Mouse (Mus musculus) MEL (cell line): ENCODE data around the gene Kif5c. TPM values are rescaled to one million over a fixed set of nuclear protein-coding genes. Genes with fewer than 3 reads are reported as not detected.

Source experiments
- DNase-seq: peaks from one replicate; pipeline ENCODE4 v3.0.0; 2011; ENCODE audit warnings: low read depth, low spot score
- H3K27ac ChIP-seq: 2 replicates; pipeline ENCODE4 v1.5.1; 2012; ENCODE audit warnings: low read depth, mild to moderate bottlenecking, control low read depth, low read length, moderate library complexity; ENCODE audit not compliant: control insufficient read depth
- H3K27me3 ChIP-seq, 2 experiments: fragments of 150-350 bp in 1 of 2; sonication (generic) in 1 of 2; 2 replicates each; pipeline ENCODE4 v1.6.1; 2012; ENCODE audit warnings: low read length in 2 of 2, mild to moderate bottlenecking in 2 of 2, improper control_type of control experiment in 1 of 2, moderate library complexity in 1 of 2; ENCODE audit not compliant: insufficient read depth in 2 of 2, control insufficient read depth in 1 of 2
- H3K36me3 ChIP-seq, 2 experiments: 2 replicates each; pipeline ENCODE4 v1.6.1; 2012 to 2014; ENCODE audit warnings: low read length in 2 of 2, improper control_type of control experiment in 1 of 2, inconsistent platforms in 1 of 2, mild to moderate bottlenecking in 1 of 2; ENCODE audit not compliant: insufficient read depth in 2 of 2, control insufficient read depth in 1 of 2
- H3K4me1 ChIP-seq, 2 experiments: fragments of 150-350 bp in 1 of 2; sonication (generic) in 1 of 2; 2 replicates each; pipeline ENCODE4 v1.6.1; 2012; ENCODE audit warnings: low read length in 2 of 2, improper control_type of control experiment in 1 of 2, mild to moderate bottlenecking in 1 of 2; ENCODE audit not compliant: insufficient read depth in 2 of 2, control insufficient read depth in 1 of 2
- H3K4me3 ChIP-seq, 2 experiments: fragments of 150-350 bp in 1 of 2; sonication (generic) in 1 of 2; 2 replicates each; pipeline ENCODE4 v1.5.1; 2012; ENCODE audit warnings: low read depth in 2 of 2, low read length in 2 of 2, mild to moderate bottlenecking in 2 of 2, moderate library complexity in 2 of 2, control low read depth in 1 of 2, improper control_type of control experiment in 1 of 2; ENCODE audit not compliant: control insufficient read depth in 1 of 2, insufficient read depth in 1 of 2
- H3K79me2 ChIP-seq: 2 replicates; pipeline ENCODE4 v1.6.1; 2012; ENCODE audit warnings: mild to moderate bottlenecking, low read length, moderate library complexity; ENCODE audit not compliant: control insufficient read depth, poor library complexity, insufficient read depth
- H3K9ac ChIP-seq: 2 replicates; pipeline ENCODE4 v1.6.1; 2012; ENCODE audit warnings: low read depth, mild to moderate bottlenecking, control low read depth, low read length, moderate library complexity; ENCODE audit not compliant: control insufficient read depth, poor library complexity, severe bottlenecking
- H3K9me3 ChIP-seq: fragments of 150-350 bp; sonication (generic); replicated peaks from 2 replicates; pipeline ENCODE4 v1.6.1; 2012; ENCODE audit warnings: mild to moderate bottlenecking, low read length, improper control_type of control experiment, moderate library complexity; ENCODE audit not compliant: insufficient read depth
- BHLHE40 ChIP-seq: IDR thresholded peaks from 2 replicates; pipeline ENCODE4 v1.6.1; 2012; ENCODE audit warnings: low read depth, mild to moderate bottlenecking, inconsistent platforms, low read length, improper control_type of control experiment, borderline replicate concordance
- CHD1 ChIP-seq: IDR thresholded peaks from 2 replicates; pipeline ENCODE4 v1.6.1; 2012; ENCODE audit warnings: low read depth, mild to moderate bottlenecking, inconsistent platforms, low read length, improper control_type of control experiment
- ELF1 ChIP-seq: IDR thresholded peaks from 2 replicates; pipeline ENCODE4 v1.6.1; 2014; ENCODE audit warnings: low read depth, mild to moderate bottlenecking, inconsistent platforms, low read length, improper control_type of control experiment, moderate library complexity
- EP300 ChIP-seq, 2 experiments: IDR thresholded peaks; 2 replicates each; pipeline ENCODE4 v1.6.1; 2011; ENCODE audit warnings: improper control_type of control experiment in 2 of 2, low read length in 2 of 2, low read depth in 1 of 2, mild to moderate bottlenecking in 1 of 2
- HCFC1 ChIP-seq: IDR thresholded peaks from 2 replicates; pipeline ENCODE4 v1.6.1; 2012; ENCODE audit warnings: low read depth, mild to moderate bottlenecking, inconsistent platforms, low read length, improper control_type of control experiment, moderate library complexity
- KAT2A ChIP-seq: conservative IDR thresholded peaks from 2 replicates; pipeline ENCODE4 v1.6.1; 2012; ENCODE audit warnings: low read depth, low read length, improper control_type of control experiment, inconsistent platforms
- MAFK ChIP-seq: IDR thresholded peaks from 2 replicates; pipeline ENCODE4 v1.6.1; 2011; ENCODE audit warnings: low read depth, mild to moderate bottlenecking, low read length, improper control_type of control experiment, borderline replicate concordance
- MEF2A ChIP-seq: IDR thresholded peaks from 2 replicates; pipeline ENCODE4 v1.6.1; 2014; ENCODE audit warnings: low read depth, mild to moderate bottlenecking, inconsistent platforms, low read length, improper control_type of control experiment; ENCODE audit not compliant: poor library complexity, insufficient replicate concordance, severe bottlenecking; ENCODE audit errors: extremely low read depth
- MXI1 ChIP-seq: IDR thresholded peaks from 2 replicates; pipeline ENCODE4 v1.6.1; 2011; ENCODE audit warnings: mild to moderate bottlenecking, low read depth, low read length, improper control_type of control experiment
- MYB ChIP-seq: IDR thresholded peaks from 2 replicates; pipeline ENCODE4 v1.6.1; 2011; ENCODE audit warnings: mild to moderate bottlenecking, low read depth, low read length, improper control_type of control experiment
- MYC ChIP-seq: IDR thresholded peaks from 2 replicates; pipeline ENCODE4 v1.6.1; 2011; ENCODE audit warnings: low read depth, mild to moderate bottlenecking, low read length, improper control_type of control experiment, moderate library complexity
- NELFE ChIP-seq: IDR thresholded peaks from 2 replicates; pipeline ENCODE4 v1.6.1; 2011; ENCODE audit warnings: low read depth, low read length, improper control_type of control experiment
- NRF1 ChIP-seq: IDR thresholded peaks from 2 replicates; pipeline ENCODE4 v1.6.1; 2014; ENCODE audit warnings: low read depth, mild to moderate bottlenecking, inconsistent platforms, low read length, improper control_type of control experiment, moderate library complexity; ENCODE audit not compliant: poor library complexity, insufficient read depth, severe bottlenecking
- POLR2A ChIP-seq, 2 experiments: IDR thresholded peaks; 2 replicates each; pipeline ENCODE4 v1.6.1; 2011 to 2012; ENCODE audit warnings: low read length in 2 of 2, mild to moderate bottlenecking in 2 of 2, control low read depth in 1 of 2, improper control_type of control experiment in 1 of 2, low read depth in 1 of 2, moderate library complexity in 1 of 2; ENCODE audit not compliant: control insufficient read depth in 1 of 2, insufficient read depth in 1 of 2, poor library complexity in 1 of 2
- POLR2AphosphoS5 ChIP-seq: IDR thresholded peaks from 2 replicates; pipeline ENCODE4 v1.6.1; 2012; ENCODE audit warnings: low read depth, borderline replicate concordance, mild to moderate bottlenecking, inconsistent platforms, low read length, moderate library complexity, mixed read lengths
- RAD21 ChIP-seq: IDR thresholded peaks from 2 replicates; pipeline ENCODE4 v1.6.1; 2011; ENCODE audit warnings: mild to moderate bottlenecking, low read depth, low read length, improper control_type of control experiment
- RCOR1 ChIP-seq: IDR thresholded peaks from 2 replicates; pipeline ENCODE4 v1.6.1; 2012; ENCODE audit warnings: low read depth, mild to moderate bottlenecking, inconsistent platforms, low read length, improper control_type of control experiment
- SIN3A ChIP-seq: IDR thresholded peaks from 2 replicates; pipeline ENCODE4 v1.6.1; 2012; ENCODE audit warnings: low read length, improper control_type of control experiment, inconsistent platforms
- SMC3 ChIP-seq: IDR thresholded peaks from 2 replicates; pipeline ENCODE4 v1.6.1; 2011; ENCODE audit warnings: low read depth, low read length, improper control_type of control experiment
- TAL1 ChIP-seq: IDR thresholded peaks from 2 replicates; pipeline ENCODE4 v1.6.1; 2012; ENCODE audit warnings: mild to moderate bottlenecking, inconsistent platforms, low read length, moderate library complexity, mixed read lengths
- TBP ChIP-seq: IDR thresholded peaks from 2 replicates; pipeline ENCODE4 v1.8.0; 2011; ENCODE audit warnings: low read depth, low read length, improper control_type of control experiment
- UBTF ChIP-seq: IDR thresholded peaks from 2 replicates; pipeline ENCODE4 v1.6.1; 2012; ENCODE audit warnings: low read depth, mild to moderate bottlenecking, inconsistent platforms, low read length, improper control_type of control experiment, moderate library complexity, borderline replicate concordance; ENCODE audit not compliant: insufficient read depth
- USF2 ChIP-seq, 2 experiments: IDR thresholded peaks; 2 replicates each; pipeline ENCODE4 v1.6.1; 2011 to 2012; ENCODE audit warnings: improper control_type of control experiment in 2 of 2, low read length in 2 of 2, borderline replicate concordance in 1 of 2, inconsistent platforms in 1 of 2, low read depth in 1 of 2, mild to moderate bottlenecking in 1 of 2; ENCODE audit not compliant: insufficient read depth in 1 of 2
- ZKSCAN1 ChIP-seq: IDR thresholded peaks from 2 replicates; pipeline ENCODE4 v1.6.1; 2012; ENCODE audit warnings: low read depth, mild to moderate bottlenecking, inconsistent platforms, low read length, improper control_type of control experiment, moderate library complexity
- ZMIZ1 ChIP-seq: IDR thresholded peaks from 2 replicates; pipeline ENCODE4 v1.6.1; 2012; ENCODE audit warnings: low read depth, mild to moderate bottlenecking, inconsistent platforms, low read length, improper control_type of control experiment, moderate library complexity
- ZNF384 ChIP-seq: IDR thresholded peaks from 2 replicates; pipeline ENCODE4 v1.6.1; 2012; ENCODE audit warnings: low read depth, mild to moderate bottlenecking, inconsistent platforms, low read length, improper control_type of control experiment
- polyA plus RNA-seq, 2 experiments: library from polyadenylated mRNA; stranded (reverse) in 1 of 2; unstranded in 1 of 2; fragments of >175 nt in 1 of 2; fragments of >200 nt in 1 of 2; gene quantifications; 2 replicates each; pipeline versions ENCODE4 v1.2.1 to v1.2.4; 2012; ENCODE audit warnings: low replicate concordance in 2 of 2, low read depth in 1 of 2; ENCODE audit not compliant: insufficient read length in 2 of 2, insufficient read depth in 1 of 2, missing spikeins in 1 of 2
- total RNA-seq: library from RNA; depleted of rRNA; stranded (reverse); fragments of 300-350 nt; gene quantifications from 2 replicates; pipeline ENCODE4 v1.2.3, GENCODE M21; 2012

Kif5c gene
- total and polyA plus RNA-seq, 3 experiments = 0.26 to 0.39 TPM; not detected in 1

DNA sequence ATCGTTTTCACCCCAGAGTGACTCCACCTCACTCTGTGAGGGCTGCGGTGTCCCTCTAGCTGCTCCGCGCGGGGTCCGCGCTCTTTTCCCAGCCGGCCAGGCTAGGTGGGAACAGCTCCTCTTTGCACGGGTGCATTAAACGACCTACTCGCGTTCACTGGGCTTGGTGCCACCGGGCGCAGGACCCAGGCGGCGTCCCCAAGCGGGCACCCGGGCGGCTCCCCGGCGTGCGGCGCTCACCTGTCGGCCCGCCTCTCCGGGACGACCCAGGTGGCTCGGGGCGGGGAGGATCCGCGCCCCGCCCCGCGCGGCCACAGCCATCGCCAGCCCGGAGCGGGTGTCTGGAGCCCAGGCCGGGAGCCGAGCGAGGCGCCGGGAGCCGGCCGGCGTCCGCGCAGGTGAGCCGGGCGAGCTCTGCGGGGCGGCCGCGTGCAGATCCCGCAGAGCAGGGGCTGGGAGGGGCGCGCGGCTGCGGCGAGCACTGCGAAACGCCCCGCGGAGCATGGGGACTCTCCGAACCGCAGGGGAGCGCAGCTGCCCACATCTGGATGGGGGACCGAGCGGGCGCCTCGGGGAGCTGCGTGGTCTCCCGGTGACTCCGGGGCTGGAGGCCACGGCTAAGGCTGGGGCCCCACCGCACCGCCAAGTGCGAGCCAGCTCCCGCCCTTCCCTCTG is 168.4 kb downstream of the Kif5c start, which contains the start of gene Lypd6b:
TSS of gene Lypd6b (plus strand) at position 313 of the 675 bp plus-strand sequence.
- H3K27me3 ChIP-seq = no peaks in the 10 kb centered on the region
- no peaks in the 10 kb centered on the region for H3K36me3 ChIP-seq
- TF ChIP-seq RCOR1 = no peak
- TF ChIP-seq BHLHE40 = no peak
- TF ChIP-seq POLR2AphosphoS5 = no peak
- TF ChIP-seq ZKSCAN1 = no peak
- TF ChIP-seq KAT2A = no peak
- no peak for TF ChIP-seq HCFC1
- no peak for TF ChIP-seq ZMIZ1
- no peak for TF ChIP-seq MYB
- no peak for TF ChIP-seq TAL1
- TF ChIP-seq MAFK = no peak
- TF ChIP-seq MXI1 = no peak
- no peak for TF ChIP-seq EP300 (IDR thresholded peaks at IDR 0.05; ENCODE audit: low read depth in 1 of 2, low read length in 2 of 2)
- no peak for TF ChIP-seq ZNF384
- TF ChIP-seq UBTF = no peak
- no peak for TF ChIP-seq NRF1
- H3K4me1 ChIP-seq = no peaks in the 10 kb centered on the region
- no peaks in the 10 kb centered on the region for H3K79me2 ChIP-seq
- no peak within 1 kb of the TSS for H3K9ac ChIP-seq
- H3K4me3 ChIP-seq = no peak within 1 kb of the TSS
- no peak within 1 kb of the TSS for H3K27ac ChIP-seq
- DNase-seq = no peak
- no peaks in the 10 kb centered on the region for H3K9me3 ChIP-seq

GRCm38 (mm10) chr2:49788051-49788418 is 168.9 kb downstream of the Kif5c start:
- Histone ChIP-seq H3K9ac (no peak overlapping the region), H3K27me3 (no peaks in the 10 kb centered on the region), H3K79me2 (no peaks in the 10 kb centered on the region), H3K27ac (no peak overlapping the region), H3K36me3 (no peaks in the 10 kb centered on the region), H3K4me3 (no peak overlapping the region), H3K4me1 (no peaks in the 10 kb centered on the region), H3K9me3 (no peaks in the 10 kb centered on the region)
- TF ChIP-seq SIN3A (no peak), NELFE (no peak), MXI1 (no peak), SMC3 (no peak), MYC (no peak), TBP (no peak), NRF1 (no peak), ELF1 (no peak), UBTF (no peak), POLR2A (IDR thresholded peaks at IDR 0.05; ENCODE audit: control insufficient read depth in 1 of 2, insufficient read depth in 1 of 2, low read depth in 1 of 2, low read length in 2 of 2, poor library complexity in 1 of 2) (no peak), USF2 (IDR thresholded peaks at IDR 0.05; ENCODE audit: borderline replicate concordance in 1 of 2, insufficient read depth in 1 of 2, low read depth in 1 of 2, low read length in 2 of 2) (no peak), MEF2A (no peak), ZMIZ1 (no peak), CHD1 (no peak), RAD21 (no peak), RCOR1 (no peak), KAT2A (no peak)
- DNase-seq = no peak
